Mouse (Mus musculus) kidney, adult 2 months (tissue): Measurements from ENCODE around the gene Plppr2.

Experiments used
- CTCF ChIP-seq: fragments of 200-500 bp; conservative IDR thresholded peaks from 2 replicates; pipeline ENCODE4 v1.5.1; 2011; ENCODE audit warnings: low read depth, mild to moderate bottlenecking, control low read depth, low read length, moderate library complexity, mixed read lengths; ENCODE audit not compliant: insufficient read depth, insufficient read length
- POLR2A ChIP-seq: fragments of 200-500 bp; IDR thresholded peaks from one replicate; pipeline ENCODE4 v1.6.1; 2011; ENCODE audit warnings: low read depth, low read length, control low read depth

- TF ChIP-seq CTCF, result peak; percentile 66
- no peak for TF ChIP-seq POLR2A
Measured at GRCm38 (mm10) chr9:21889229-21889628, 47.6 kb upstream of the Plppr2 start.
